Mouse (Mus musculus): ENCODE measurements at regions not wholly inside any gene's neighbourhood (a gene's known extent, or its start where the extent isn't known, plus 50 kb on each side); places are given as distances from the start of the nearest gene placed in this dataset.
A peak's percentile ranks its signal among the peaks of the same experiment; 100 is the strongest.

DNA sequence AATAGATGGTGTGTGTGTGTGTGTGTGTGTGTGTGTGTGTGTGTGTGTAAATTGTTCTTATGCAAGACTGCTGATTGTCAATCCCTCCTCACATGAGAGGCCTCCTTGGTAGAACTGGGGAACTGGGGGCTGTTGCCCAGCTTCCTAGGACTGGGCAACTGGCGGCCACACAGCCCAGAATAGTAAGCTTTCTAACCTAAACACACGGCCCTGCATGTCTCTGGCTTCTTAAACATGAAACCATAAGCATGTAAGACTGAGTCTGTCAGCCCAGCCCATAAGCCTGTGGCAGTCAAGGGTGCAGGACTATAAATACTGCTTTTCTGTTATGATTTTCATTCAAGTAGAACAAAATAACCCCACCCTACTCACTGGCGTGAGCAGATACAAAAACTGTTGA, 60.7 kb downstream of the Ifng start:
- DNase-seq (ENCODE audit: low spot score) = no peak

DNA sequence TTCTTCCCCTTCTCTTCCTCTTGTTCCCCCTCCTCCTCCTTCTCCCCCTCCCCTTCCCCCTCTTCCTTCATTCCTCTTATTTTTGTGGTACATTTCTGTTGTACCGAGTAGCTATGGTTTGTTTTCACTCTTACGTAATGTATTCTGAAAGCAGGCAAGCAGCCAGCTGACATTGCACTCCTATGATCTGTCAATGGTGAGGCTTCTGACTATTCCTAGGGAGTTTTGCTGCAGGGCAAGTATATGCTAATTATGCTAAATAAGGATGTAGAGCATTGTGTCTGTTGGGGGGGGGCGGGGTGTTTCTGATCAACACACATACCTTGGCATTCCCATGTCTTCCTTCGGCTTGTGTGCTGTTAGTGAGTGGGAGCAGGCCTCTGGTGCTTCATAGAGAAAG, 64.0 kb downstream of the Ifng start:
- DNase-seq (ENCODE audit: low spot score) = no peak

DNA sequence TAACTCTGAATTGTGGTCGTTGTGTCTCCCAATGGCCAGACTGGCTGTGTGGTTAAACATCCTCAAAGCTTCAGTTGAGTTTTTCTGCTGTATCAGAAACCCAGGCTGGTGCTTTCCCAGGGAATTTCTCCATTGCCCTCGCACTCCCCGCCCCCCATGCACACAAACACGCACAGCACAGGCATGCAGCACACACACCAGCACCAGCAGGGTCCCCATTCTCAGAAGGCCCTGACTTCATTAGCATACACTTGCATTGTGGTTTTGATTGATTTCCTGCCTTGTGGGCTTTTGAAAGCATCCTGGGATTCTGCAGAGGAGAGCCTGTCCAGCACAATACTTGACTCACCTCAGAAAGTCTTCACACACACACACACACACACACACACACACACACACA, 65.3 kb downstream of the Ifng start:
- no peak for DNase-seq (ENCODE audit: low spot score)

DNA sequence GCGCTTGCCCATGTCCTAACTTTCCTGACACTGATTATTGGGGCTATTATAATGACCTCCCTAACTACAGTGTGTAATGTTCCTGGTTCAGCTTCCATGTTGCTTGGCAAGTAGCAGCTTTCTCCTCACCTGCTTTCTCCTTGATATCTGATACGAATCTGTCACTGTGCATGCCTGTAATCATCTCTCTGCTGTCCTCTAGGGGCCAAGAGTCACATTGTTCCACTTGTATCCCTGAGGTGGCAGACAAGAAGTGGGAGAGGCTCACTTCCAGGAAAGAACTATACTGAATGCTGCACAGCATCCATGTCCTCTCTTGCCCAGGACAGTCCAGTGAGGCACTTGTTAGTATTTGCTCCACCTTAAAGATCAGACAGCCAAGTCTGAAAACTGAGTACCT, 66.8 kb downstream of the Ifng start:
- DNase-seq (ENCODE audit: low spot score) = peak; percentile 13

DNA sequence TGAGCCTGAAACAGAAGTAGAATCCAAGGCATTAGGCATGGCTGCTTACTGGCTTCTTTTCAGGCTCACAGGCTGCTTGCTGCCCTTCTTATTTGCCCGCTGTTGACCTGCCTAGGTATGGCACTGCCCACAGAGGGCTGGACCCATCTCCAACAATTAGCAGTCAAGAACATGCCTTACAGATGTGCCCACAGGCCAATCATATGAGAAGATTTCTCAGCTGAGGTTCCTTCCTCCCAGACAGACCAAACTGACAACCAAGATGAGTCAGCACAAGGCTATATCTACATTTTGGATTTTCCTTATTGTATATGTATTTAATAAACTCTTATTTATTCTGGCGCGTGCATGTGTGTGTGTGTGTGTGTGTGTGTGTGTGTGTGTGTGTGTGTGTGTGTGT, 76.0 kb downstream of the Ifng start:
- DNase-seq (ENCODE audit: low spot score) = no peak

DNA sequence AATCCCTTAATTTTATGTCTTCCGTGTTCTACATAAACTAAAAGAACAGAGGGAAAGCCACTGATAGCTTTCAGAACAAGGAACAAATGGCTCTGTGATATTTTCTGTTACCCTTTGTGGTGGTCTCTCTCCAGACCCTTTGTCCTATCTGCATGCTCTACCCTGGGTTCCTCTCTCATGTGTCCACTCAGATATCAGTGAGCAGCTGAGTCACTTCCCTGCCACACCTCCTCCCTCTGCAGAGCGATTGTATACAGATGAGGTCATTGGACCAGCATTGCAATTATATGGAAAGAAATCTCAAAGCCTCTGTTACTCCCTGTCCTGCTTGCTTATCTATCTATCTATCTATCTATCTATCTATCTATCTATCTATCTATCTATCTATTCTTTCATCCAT, 77.1 kb downstream of the Ifng start:
- DNase-seq (ENCODE audit: low spot score) = no peak

DNA sequence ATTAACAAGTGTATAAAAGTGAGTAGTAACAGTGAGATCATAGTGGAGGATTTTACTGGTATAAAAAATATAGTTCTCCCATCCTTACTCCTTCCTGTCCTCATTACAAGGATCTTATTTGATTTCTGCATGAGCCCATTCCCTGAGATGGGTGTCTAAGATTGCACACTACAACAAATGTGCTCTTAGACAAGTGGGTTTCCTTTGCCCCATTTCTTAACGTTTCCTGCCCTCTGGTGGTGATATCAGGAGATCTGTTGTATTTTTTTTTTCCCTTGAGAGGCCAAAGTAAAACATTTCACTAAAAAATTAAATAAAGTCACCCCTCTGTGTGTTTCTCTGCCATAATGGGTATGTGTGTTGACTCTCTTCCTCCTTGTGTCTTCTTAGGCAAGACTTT, 105.1 kb downstream of the Ifng start:
- peak; percentile 28 for DNase-seq (ENCODE audit: low spot score)

DNA sequence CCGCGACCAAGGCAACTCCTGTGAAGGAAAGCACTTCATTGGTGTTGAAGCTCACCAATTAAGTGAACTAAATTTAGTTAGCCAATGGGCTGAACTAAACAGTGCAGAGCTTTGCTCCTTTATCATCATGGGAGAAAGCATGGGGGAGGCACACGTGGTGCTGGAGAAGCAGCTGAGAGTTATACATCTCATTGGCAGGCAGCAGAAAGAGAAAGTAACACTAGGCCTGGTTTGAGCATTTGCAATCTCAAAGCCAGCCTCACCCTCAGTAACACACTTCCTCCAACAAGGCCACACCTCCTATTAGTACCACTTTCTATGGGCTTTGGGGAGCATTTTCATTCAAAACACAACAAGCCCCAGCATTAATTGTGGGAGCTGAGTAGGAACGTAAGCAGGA, 109.4 kb downstream of the Ifng start:
- peak; percentile 18 for DNase-seq (ENCODE audit: low spot score)

DNA sequence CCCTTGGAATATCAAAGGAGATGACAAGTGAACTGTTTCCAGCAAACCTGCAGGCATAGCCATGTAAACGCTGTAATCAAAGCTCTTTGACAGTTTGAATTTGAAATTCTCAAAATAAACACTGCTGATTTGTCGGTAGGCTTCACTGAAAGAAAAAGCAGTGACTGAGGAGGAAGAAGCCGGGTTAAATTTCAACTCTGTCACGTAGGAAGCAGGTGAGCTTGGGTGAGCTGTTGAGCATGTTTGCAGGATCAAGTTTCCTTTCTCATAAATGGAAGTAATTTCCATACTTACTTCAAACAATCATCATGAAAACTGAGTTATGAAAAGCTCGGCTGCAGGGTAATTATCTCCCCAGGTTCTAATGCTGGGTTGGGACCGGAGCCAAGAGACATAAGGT, 118.0 kb downstream of the Ifng start:
- DNase-seq (ENCODE audit: low spot score) = no peak

DNA sequence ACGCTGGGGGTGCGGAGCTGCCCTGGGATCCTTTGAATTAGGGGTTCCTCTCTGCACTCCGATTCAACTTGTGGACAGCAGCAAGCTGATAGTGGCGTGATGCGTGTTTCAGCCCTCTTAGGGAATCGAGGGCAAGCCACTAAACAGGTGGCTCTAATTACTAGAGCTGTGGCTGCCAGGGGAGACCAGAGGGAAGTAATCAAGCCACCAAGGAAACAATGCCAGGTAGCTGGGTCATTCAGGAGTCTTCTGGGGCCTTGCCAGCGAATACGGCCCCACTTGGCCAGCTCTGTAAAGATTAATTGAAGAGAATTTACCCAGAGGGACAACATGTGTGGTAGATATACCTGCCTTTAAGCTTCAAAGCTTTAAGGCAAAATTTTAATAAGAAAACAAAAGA, 123.2 kb downstream of the Ifng start:
- DNase-seq (ENCODE audit: low spot score) = no peak

DNA sequence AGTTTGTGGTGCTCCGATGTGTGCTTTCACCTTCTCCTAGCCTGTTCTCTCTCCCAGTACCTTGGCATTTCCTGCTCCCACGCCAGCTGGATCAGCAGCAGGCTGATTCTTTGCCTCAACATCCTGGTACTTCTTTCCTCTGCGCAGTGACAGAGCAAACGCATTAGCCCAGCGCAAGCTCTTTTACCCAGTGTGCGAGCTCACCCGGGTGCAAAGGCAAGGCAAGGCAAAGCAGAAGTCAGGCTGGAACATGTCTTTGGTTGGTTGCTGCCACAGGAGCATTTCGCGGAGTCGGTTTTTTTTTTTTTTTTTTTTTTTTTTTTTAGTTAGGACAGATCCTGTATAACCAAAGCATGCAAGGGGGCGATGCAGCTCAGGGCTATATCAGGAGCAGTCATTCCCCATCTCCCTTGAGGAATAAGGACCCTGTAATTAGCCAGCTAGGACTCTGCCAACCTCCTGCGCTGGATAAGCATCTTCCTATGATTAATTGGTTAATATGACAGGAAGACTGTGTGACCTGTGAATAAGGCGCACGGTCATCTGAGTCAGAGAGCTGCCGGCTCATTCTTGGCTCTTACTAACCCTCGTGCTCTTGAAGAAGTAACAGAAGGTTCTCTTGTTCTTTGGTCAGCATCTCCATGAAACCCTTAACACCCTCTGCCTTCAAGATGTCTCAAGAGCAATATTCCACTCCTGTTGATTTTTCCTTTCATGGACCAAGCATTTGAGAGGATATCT, 123.9 kb downstream of the Ifng start:
- no peak for DNase-seq (ENCODE audit: low spot score)

DNA sequence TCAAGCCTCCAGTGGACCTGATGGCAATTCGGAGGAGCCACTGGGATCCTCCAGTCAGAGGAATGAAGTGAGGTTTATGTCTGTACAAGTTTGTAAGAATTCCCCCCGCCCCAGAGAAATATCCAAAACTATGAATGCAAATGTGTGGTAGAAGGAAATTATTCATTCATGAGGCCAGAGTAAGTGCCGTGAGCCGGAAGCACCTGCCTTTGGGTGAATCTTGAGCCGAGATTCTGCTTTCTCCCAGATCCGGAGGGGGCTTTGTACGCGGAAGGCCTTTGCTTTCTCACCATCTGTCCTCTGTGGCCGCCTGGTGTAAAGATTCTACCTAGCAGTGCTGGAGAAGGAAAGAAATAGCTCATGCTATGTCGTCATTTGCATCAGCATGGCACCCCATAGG, 127.8 kb downstream of the Ifng start:
- no peak for DNase-seq (ENCODE audit: low spot score)

DNA sequence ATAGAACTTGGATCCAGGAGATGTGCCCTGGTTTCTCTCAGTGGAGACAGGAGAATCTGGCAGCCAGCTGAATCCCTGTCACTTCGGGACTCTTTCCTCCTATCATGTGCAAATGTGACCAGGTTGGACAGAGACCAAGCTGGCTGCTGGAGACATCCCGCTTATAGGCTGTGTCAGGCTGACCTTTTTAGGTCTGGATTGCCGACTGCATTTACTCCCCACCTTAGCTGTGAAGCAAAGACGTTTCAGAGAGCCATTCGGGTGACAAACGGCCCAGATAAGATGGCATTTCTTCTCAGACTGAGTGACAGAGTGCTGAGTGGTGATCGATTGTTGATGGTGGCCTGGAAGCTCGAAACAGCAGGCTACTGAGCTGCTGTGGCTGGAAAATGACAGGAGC, 128.6 kb downstream of the Ifng start:
- no peak for DNase-seq (ENCODE audit: low spot score)

DNA sequence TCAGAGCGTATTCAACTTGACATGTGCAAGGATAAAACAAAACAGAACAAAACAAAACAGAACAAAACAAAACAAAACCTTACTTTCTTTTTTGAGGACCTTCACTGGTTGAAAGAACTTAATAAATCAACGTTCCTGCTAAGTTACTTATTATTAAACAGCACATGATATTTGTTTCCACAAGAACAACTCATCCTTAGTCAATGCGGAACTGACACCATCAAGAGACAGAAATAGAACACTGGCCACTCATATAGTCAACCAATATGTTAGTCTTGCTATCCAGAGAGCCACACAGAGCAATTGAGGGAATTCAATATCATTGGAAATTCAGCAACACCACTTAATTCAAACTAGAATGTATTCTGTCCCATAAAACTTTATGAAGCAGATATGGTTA, 132.4 kb downstream of the Ifng start:
- DNase-seq (ENCODE audit: low spot score) = no peak

DNA sequence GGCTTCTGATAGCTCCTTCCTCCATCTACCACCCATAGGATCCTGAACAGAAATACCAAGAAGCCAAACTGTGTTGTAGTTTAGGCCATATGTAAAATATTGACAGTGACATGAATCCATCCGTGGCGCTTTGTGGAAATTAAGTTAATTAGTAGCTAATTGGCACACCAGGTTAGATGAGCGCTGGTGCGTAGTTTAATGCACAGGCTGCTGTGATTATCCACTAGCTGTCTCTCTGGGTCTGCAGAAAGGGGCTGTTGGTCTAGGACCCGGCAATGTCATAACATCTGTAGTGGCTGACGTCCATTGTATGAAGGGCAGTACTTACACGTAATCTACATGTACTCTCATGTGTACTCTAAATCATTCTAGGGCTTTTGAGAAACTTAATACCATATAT, 134.7 kb downstream of the Ifng start:
- no peak for DNase-seq (ENCODE audit: low spot score)

DNA sequence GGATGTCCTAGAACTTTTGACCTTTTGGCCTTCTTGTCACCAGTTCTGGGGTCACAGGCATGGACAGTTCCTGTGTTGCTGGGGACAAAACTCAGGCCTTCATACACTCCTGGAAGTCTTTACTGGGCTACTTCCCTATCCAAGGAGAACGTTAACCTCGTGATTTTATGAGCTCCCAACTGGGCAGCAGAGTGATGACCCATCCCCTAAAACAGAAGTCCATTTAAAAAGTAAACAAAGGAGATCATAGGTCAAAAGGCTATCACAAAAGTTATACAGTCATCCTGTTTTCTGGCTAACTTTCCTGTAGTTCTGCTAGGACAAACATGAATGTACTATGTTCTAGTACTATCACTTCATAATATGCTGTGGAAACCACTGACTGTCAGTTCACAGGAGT, 140.5 kb downstream of the Ifng start:
- DNase-seq (ENCODE audit: low spot score) = no peak

DNA sequence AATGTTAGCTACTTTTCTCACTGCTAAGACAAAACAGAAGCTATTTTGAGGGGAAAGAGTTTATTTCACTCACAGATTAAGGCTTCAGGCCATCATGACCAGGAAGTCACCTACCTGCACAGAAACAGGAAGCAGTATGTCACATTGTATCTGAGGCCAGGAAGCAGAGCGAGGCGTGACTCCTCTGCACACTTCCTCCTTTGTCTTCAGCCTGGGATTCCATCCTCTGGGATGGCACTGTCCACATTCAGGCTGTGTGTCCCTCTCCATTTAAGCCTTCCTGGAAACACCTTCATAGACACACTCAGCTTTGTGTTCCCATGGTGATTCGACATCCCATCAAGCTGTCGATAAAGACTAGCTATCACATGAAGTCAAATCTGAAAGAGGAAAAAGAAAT, 145.0 kb downstream of the Ifng start:
- DNase-seq (ENCODE audit: low spot score) = no peak

DNA sequence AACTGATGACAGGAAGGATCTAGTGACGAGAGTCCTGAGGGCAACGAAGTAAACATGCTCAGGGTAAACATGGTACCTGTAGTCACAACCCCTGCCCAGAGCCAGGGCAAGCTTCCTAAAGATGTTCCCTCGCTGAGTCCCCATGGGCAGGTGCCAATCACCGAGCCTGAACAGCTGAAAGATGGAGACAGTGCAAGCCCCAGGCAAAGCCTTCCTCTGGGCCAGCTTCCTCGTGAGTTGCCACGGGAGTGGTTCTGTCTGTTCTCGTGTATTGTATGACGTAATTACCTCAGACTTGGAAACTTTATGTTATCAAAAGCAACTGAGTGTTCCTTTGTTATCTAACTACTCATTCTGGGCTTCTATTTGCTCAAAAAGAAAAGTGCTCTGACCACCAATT, 147.4 kb downstream of the Ifng start:
- no peak for DNase-seq (ENCODE audit: low spot score)

DNA sequence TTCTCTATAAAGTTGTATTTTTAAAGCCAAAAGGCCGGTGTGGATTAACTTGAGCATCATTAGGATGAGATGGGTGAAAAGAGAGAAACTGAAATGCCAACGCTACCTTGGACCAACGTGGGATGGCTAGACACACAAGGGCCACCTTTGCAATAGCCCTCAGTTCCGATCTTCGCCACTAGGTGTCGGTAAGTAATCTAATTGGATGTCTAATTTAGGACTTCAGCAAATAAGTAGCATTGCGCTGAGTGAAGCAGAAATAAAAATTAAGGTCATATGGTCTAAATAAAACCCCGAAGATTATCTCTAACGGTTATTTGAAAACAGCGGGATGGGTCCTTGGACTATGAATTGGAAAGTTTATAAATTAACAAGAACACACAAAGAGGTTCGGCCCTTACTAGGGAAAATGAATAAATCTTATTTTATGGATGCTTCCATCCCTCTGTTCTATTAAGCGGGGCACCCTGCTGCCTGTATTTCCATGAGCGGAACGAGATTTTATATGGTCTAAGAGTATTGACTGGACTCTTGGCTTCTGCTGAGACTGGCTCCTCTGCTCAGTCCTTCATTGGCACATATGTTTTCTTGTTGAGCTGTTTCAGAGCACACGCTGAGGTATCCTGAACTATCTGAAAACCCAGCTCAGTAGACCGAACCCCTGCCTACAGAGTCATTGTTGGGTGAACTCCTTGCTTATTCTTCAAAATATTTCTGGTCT, 152.0 kb downstream of the Ifng start:
- peak; percentile 69 for DNase-seq (ENCODE audit: low spot score)

DNA sequence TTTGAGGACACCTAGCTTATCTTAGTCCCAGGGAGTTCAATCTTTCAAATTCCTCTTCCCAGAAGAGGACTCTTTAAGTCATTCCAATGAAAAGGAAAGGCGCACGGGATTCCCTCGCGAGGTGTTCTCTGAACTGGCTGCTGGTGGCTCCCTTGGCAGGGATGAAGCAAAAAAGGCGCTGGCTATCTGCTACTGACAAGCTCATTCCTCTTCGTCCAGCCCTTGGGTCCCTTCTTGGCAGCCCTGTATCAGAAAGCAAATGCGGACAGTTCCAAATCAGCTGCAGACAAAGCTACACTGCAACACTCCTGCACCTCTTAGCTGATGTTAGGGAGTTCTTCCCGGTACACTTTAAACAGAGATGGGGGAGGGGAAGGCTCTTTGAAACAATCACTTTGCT, 155.4 kb downstream of the Ifng start:
- DNase-seq (ENCODE audit: low spot score) = no peak

DNA sequence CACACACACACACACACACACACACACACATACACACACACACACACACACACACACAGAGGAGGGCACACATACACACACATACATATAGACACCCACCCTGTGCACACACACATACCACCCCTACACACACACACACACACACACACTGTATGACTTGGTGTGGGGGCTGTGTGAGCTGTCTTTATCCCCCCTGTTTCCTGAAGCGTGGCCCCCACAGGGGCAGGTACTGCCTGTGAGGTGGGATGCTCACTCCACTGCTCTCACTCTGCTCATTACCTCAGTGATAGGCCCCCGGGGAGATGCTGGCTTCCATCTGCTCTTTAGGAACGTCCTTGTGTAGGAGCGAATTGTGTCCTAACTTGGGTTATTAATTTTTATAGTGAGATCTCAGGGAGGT, 157.7 kb downstream of the Ifng start:
- DNase-seq (ENCODE audit: low spot score) = no peak

DNA sequence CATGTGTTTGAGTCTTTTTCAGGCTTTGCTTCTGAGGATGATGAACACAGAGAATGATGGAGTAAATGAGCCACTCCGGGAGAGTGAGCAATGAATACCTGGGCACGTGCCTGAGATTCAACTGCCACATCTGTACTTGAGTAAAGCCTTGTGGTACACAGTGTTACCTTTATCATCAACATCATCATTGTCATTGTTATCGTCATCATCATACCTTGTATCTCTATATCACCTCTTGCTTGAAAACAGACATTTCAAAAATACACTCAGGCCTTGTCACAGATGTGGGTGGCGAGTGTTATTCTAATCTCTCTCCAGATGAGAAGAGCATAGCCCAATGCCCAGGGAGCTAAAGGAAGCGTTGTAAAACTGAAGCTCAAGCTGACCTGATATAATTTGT, 158.4 kb downstream of the Ifng start:
- DNase-seq (ENCODE audit: low spot score) = peak; percentile 63

DNA sequence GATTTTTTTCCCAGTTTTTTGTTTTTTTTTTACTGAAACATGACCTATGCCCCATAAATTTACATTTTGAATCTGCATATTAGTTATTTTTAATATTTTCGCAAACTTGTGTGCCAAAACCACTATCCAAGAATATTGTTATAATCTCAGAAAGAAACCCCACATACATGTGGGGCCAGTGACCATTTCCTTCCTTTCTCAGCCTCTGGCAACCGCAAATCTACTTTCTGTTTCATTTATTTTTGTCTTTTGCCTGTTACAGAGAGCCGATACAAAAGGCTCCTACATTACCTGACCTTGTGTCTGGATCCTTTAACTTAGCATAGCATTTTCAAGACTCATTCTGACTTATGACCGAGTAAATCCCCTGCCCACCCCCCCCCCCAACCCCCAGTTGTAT, 158.8 kb downstream of the Ifng start:
- DNase-seq (ENCODE audit: low spot score) = peak; percentile 60

DNA sequence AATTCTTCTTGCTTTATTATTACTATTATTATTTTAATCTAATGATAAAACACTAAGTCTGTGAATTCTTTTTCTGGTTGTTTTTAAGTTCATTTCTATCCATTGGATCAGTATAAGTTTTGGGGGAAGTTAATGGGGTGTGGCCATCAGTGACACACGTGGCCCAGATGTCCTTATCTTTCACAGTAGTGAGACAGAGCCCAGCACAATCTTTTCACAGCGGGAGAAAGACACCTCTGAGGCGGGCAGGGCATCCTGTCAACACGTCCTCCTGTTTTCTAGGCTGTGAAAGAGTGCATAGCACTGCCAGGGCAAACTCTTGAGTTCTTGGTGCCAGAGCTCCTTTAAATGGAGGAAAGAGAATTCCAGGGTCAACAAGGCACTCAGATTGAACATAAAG, 162.1 kb downstream of the Ifng start:
- DNase-seq (ENCODE audit: low spot score) = no peak
